Mouse (Mus musculus) ovary, postnatal 36 days (tissue): ENCODE measurements around the gene Usp17lc.
"Not testable (repeated sequence)": the region's sequence is repeated elsewhere in the genome, so short reads cannot be mapped to it uniquely, and the experiment has no call there.

ENCODE experiments used
- DNase-seq: peaks from one replicate; pipeline ENCODE4 v3.0.0; 2022; ENCODE audit warnings: low spot score, mixed read lengths

The Usp17lc gene

DNA sequence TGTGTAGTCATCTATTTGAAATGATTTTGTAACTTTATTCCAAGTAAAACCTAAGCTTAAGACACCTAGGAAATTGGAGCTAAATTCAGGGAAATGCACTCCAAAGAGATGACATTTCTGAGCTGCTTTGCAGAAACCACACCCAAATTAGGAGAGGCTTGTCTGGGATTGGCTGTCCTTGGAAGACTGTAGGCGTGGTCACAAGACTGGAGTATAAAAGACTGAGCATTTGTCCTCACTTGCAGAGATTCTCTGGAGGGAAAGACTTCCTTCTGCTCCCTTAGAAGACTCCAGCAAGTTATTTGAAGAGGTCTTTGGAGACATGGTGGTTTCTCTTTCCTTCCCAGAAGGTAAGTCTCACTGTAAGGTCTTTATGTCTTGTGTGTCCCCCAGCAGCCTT is at the start of gene Usp17lc:
Gene Usp17lc (plus strand): TSS at position 301 of the 400 bp plus-strand sequence.
- not testable (repeated sequence) for DNase-seq

DNA sequence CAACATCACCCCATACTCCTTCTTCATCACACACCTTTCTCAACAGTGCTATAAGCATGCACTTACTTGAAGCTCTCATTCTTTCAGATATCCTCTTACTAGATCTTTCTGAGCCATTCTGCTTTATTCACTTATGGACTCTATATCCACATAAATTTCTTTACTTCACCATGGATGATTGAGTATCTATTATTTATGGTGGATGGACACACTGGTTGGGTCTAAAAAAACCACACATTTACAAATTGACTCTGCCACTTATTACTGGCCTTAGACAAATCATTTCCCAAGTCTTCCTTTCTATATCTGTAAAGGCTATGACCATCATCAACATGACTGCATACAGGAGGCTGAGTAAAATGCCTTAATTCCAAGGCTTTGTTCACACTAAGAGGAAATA is 28.8 kb upstream of the Usp17lc start, which contains the start of gene Olfr603:
Gene Olfr603 (minus strand): TSS at position 101 of the 400 bp plus-strand sequence.
- no peak for DNase-seq

DNA sequence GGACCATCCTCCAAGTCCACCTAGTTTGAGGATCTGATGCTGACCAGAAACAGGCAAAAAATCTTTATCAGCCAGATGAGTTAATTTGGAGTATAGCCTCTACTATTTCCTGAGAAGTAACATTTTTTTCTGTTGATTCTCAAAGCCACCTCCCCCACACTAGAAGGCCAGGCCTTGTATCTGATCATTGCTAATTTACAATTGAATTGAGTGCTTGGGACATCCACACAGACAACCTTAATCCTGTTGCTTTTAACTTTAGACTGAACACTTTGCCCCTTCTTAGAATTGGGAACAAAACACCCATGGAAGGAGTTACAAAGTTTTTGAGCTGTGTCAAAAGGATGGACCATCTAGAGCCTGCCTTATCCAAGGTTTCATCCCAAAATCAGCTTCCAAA is 17.1 kb upstream of the Usp17lc start:
- DNase-seq, result no peak

DNA sequence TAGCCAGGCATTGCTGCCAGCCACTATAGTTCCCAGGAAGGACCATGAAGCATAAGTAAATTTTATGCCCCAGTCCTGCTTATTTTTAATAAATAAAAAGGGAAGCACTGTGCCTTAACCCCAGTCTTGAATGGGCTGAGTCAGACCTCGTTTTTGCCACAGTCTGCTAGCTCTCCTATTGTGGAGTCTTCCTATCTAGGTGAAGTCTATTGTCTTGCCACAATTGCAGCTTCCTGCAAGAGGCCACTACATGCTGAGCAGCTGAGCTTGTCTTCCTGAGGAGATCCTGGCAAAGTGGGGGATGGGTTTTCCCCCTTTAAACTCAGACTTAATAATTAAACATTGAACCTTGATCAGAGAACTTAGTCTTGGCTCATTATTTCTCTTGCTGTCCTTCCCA is 15.9 kb upstream of the Usp17lc start:
- no peak for DNase-seq

DNA sequence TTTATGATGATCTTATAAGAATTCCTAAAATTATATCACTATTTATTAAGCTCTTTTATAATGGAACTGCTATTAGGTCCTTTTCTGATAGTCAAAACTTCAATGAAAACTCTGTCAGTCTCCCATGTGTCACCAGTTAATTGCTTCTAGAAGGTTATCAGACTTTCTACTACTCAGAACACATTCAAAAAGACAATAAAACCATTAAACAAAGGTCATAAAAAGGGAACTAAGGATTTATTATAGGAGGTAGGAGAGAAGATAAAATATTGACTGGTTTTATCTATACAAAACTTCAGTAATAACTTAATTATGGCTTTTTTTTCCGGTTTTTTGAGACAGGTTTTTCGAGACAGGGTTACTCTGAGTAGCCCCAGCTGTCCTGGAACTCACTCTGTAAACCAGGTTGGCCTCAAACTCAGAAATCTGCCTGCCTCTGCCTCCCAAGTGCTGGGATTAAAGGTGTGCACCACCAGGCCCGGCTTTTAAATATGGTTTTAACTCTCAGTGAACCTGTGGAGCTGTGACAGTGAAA is 8.3 kb upstream of the Usp17lc start:
- not testable (repeated sequence) for DNase-seq

DNA sequence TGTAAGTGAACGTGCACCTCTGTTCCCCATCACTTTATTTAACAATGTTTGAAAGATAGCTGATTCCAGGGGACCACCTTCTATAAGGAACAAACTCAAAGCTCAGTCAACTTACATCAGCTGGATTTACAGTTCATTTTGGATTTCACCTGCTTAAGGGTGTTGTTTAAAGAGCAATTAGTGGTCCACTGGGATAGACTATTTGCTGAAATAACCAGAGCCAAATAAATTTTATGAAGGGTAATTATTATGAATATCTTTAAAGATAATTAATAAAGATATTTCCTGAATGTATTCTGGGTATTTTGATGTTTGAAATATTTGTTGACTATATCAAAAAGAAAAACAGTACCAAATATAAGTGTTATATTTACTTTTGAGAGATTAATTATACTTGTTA is 30.5 kb downstream of the Usp17lc start, which contains the start of gene Olfr605:
Gene Olfr605 (minus strand): TSS at position 101 of the 400 bp plus-strand sequence.
- no peak for DNase-seq

DNA sequence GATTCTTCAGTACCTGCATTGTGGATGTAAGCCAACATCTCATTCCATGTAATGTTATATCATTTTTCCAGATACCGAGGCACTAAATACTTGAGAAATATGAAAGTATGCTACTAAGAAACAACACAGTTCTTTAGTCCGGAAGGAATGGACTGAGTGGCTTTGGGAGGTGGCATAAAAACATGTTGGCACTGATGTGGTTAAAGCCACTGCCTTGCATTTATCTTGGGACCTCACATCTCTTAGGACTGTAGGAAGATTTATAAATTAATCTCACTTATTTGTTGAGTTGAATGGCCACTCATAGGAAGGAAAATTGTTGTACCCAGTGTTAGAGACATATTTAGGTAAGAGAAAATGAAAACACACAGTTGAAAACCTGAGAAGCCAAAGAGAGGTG is 33.9 kb downstream of the Usp17lc start, which contains the start of gene Olfr606:
Gene Olfr606 (plus strand): TSS at position 301 of the 400 bp plus-strand sequence.
- no peak for DNase-seq

DNA sequence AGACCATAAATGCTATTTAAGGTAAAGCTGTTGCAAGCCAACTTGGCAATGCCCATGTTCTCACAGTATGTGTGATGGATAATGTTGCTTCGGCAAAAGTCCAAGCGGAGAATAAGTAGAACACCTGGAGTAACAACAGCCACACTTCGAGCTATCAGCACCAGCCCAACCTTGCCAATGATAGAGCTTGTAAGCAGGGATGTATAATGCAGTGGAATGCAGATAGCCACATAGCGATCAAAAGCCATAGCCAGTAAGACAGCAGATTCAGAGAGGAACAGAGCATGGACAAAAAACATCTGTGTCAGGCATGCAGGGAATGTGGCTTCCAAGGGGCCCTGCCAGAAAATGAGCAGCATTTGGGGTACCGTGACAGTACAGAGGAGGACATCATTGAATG is 45.7 kb downstream of the Usp17lc start:
- no peak for DNase-seq
